Mouse (Mus musculus) G1E (cell line): Measurements from ENCODE around the gene Tbc1d23.

Experiments used
- CTCF ChIP-seq: IDR thresholded peaks from 2 replicates; pipeline ENCODE4 v1.5.1; 2012; ENCODE audit warnings: low read depth, low read length, inconsistent platforms, mixed read lengths
- GATA1 ChIP-seq: IDR thresholded peaks from 2 replicates; pipeline ENCODE4 v1.6.1; 2012; ENCODE audit warnings: borderline replicate concordance, low read length, inconsistent platforms, mixed read lengths
- GATA2 ChIP-seq: IDR thresholded peaks from 2 replicates; pipeline ENCODE4 v1.6.1; 2012; ENCODE audit warnings: low read depth, low read length, inconsistent platforms, borderline replicate concordance
- POLR2AphosphoS5 ChIP-seq: IDR thresholded peaks from 2 replicates; pipeline ENCODE4 v1.6.1; 2012; ENCODE audit warnings: low read depth, low read length, inconsistent platforms; ENCODE audit not compliant: insufficient replicate concordance
- TAL1 ChIP-seq: conservative IDR thresholded peaks from 2 replicates; pipeline ENCODE4 v1.6.1; 2012; ENCODE audit warnings: low read depth, low read length, inconsistent platforms, mixed read lengths

GRCm38 (mm10) chr16:57235871-57236510 lies 4.7 kb upstream of the Tbc1d23 start:
- no peak for TF ChIP-seq POLR2AphosphoS5
- TF ChIP-seq CTCF, result no peak
- no peak for TF ChIP-seq TAL1
- TF ChIP-seq GATA1, result no peak
- no peak for TF ChIP-seq GATA2
